Mouse (Mus musculus) gastrocnemius, postnatal 10 days (tissue): ENCODE measurements around the gene Pde4d. TPM values are rescaled to one million over a fixed set of nuclear protein-coding genes. Genes with fewer than 3 reads are reported as not detected.

Experiments used
- DNase-seq: peaks from one replicate; pipeline ENCODE4 v3.0.0; 2021; ENCODE audit warnings: mixed read lengths
- total RNA-seq, 2 experiments: library from RNA; stranded (reverse); gene quantifications; 2 replicates each; pipeline ENCODE4 v1.2.3; 2021

Pde4d gene
- total RNA-seq, 2 experiments from 2014 or later: 79.5 to 83.1 TPM

GRCm38 (mm10) chr13:109407371-109407770 is 957.6 kb downstream of the Pde4d start:
- DNase-seq: no peak

GRCm38 (mm10) chr13:109420426-109420825 is 970.7 kb downstream of the Pde4d start:
- no peak for DNase-seq

- DNase-seq: no peak
Measured at GRCm38 (mm10) chr13:109424906-109425305, 975.2 kb downstream of the Pde4d start.

- DNase-seq: no peak
Measured at GRCm38 (mm10) chr13:109425548-109425947, 975.8 kb downstream of the Pde4d start.

- no peak for DNase-seq
Measured at GRCm38 (mm10) chr13:109426058-109426457, 976.3 kb downstream of the Pde4d start.

- DNase-seq: no peak
Measured at GRCm38 (mm10) chr13:109427541-109427940, 977.8 kb downstream of the Pde4d start.

GRCm38 (mm10) chr13:109429544-109429943 is 979.8 kb downstream of the Pde4d start:
- no peak for DNase-seq

- no peak for DNase-seq
Measured at GRCm38 (mm10) chr13:109437231-109437776, 987.6 kb downstream of the Pde4d start.

- no peak for DNase-seq
Measured at GRCm38 (mm10) chr13:109439436-109440161, 989.9 kb downstream of the Pde4d start.

- peak; percentile 34 for DNase-seq
Measured at GRCm38 (mm10) chr13:109440331-109440730, 990.6 kb downstream of the Pde4d start.

GRCm38 (mm10) chr13:109440881-109441280 is 991.1 kb downstream of the Pde4d start:
- DNase-seq: peak; percentile 68

- no peak for DNase-seq
Measured at GRCm38 (mm10) chr13:109441401-109441973, 991.7 kb downstream of the Pde4d start.

- no peak for DNase-seq
Measured at GRCm38 (mm10) chr13:109446138-109446537, 996.4 kb downstream of the Pde4d start.

- no peak for DNase-seq
Measured at GRCm38 (mm10) chr13:109448121-109448520, 998.4 kb downstream of the Pde4d start.

GRCm38 (mm10) chr13:109474344-109474743 is 1024.6 kb downstream of the Pde4d start:
- no peak for DNase-seq

- no peak for DNase-seq
Measured at GRCm38 (mm10) chr13:109481446-109481845, 1031.7 kb downstream of the Pde4d start.

GRCm38 (mm10) chr13:109486166-109486565 is 1036.4 kb downstream of the Pde4d start:
- DNase-seq: no peak

GRCm38 (mm10) chr13:109487378-109487777 is 1037.6 kb downstream of the Pde4d start:
- no peak for DNase-seq

GRCm38 (mm10) chr13:109490853-109491252 is 1041.1 kb downstream of the Pde4d start:
- DNase-seq: no peak

GRCm38 (mm10) chr13:109491829-109492228 is 1042.1 kb downstream of the Pde4d start:
- no peak for DNase-seq

GRCm38 (mm10) chr13:109500336-109500735 is 1050.6 kb downstream of the Pde4d start:
- DNase-seq: no peak

- DNase-seq: no peak
Measured at GRCm38 (mm10) chr13:109502796-109503195, 1053.0 kb downstream of the Pde4d start.

- no peak for DNase-seq
Measured at GRCm38 (mm10) chr13:109506754-109507153, 1057.0 kb downstream of the Pde4d start.

GRCm38 (mm10) chr13:109508472-109508871 is 1058.7 kb downstream of the Pde4d start:
- DNase-seq: no peak
